Mouse (Mus musculus) c-Kit-negative CD71-positive TER-119-positive erythroid progenitor cells, embryonic 14.5 days (primary cell): Measurements from ENCODE around the gene Hspa14.

Source experiments
- DNase-seq: peaks from one replicate; pipeline ENCODE4 v3.0.0-alpha.2; 2013; ENCODE audit warnings: low read depth, low spot score

The Hspa14 gene

DNA sequence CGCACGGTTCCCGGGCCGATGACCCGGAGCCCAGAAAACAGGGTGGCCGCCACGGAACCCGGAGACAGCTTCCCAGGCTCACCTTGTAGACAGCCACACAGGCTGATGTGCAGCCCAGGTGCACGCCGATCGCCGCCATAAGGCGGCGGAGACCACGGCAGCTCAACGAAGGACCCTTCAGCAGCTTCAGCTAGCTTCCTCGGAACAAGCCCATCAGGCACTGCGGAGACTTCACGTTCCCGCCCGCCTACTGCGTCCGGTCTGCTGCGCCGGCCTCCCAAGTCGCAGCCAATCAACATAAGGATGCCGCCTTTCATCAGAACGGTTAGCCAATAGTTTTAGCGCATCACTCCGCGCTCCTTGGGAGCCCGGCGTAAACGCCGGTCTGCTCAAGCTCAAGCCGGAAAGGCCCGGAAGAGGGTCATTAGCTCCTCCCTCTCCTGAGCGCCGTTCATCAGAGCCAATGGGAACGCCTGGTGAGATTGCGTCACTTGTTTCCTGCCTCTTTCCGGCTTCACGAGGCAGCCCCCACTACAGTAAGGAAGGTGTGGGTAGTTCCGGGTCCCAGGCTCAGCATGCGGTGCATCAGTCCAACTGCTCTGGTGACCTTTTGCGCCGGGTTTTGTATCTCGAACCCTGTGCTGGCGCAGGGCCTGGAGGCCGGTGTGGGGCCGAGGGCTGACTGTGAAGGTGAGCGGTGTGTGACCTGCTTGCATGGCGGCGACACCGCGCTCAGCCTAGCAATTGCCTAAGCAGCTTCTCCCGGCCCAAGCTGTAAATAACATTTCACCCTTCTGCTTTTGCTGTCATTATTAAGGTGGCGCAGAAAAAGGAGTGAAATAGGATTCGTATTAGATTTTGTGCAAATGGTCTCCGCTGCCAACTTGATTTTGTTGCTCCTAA, at the start of gene Hspa14, which contains the start of the genes Gm45902 and Cdnf:
Gene Hspa14 (minus strand): TSS at position 263 of the 903 bp plus-strand sequence.
Gene Gm45902 (minus strand): TSS at position 239 of the 903 bp plus-strand sequence.
Gene Cdnf (plus strand): TSS at position 479 of the 903 bp plus-strand sequence.
- DNase-seq, result peak; percentile 98

DNA sequence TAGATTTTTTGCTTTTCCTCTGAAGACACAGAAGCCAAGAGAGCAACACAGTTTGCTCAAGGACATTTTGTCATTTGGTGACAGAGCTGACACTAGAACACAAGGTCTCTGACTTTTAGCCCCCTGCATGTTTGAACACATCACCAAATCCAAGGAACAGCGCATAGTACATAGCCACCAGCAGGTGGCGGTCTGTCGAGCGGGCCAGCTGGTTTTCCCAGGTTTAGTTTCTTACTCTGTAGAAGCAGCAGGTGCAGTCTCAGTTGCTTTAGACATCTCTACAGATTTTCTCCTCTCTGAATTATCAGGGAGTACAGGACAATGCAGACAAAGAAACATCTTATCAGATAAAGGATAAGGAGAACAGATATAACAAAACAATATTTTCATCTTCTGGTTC, 34.0 kb upstream of the Hspa14 start:
- DNase-seq, result peak; percentile 5

DNA sequence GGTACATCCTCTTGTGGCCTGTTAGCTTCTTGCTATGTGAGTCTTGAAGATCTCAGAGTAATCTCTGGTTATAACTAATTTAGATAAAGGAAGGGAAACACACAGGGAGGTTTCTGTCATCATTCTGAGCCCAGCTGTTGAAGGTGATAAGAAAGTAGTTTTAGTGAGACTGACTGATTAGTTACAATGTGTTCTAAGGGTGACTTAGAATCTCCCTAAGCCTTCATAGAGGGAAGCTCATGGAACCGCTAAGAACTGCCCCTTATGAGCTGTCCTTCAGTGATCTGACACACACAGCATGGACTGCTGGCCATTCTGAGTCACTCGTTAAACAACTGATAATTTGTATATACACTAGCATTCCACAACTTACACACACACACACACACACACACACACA, 33.4 kb upstream of the Hspa14 start:
- DNase-seq, result no peak

DNA sequence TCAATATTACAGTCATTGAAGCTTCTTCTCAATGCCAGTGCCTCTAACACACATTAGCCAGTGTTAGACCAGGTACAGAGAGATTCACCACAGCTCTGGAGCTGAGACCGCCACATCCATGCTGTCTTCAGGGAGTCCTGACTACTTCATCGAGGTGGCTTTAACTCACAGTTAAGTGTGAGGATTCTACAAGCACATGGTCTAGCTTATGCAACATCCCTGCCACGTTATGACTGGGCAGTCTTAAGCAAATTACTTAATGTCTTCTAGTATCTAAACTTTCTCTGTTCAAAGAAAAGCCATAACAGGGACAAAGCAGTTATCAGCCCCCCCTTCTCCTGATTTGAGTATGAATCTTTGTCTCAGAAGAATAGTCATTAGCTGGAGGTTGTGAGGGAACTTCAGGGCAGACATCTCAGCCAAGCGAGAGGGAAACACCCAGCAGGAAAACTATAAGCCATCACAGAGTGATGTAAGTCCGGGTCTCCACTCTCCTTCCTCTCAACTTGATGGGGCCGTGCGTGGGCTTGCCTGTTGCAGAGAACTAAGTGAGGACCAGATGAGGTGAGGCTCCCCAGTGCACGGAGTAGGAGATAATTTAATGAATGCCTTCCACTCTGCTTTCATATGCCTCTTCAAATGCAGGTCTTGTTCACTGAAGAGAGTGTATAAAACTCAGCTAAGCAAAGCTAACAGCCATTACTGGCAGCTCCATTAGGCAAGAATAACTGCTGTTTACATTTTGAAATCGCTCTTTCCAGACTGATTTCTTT, 28.9 kb upstream of the Hspa14 start:
- DNase-seq, result no peak

DNA sequence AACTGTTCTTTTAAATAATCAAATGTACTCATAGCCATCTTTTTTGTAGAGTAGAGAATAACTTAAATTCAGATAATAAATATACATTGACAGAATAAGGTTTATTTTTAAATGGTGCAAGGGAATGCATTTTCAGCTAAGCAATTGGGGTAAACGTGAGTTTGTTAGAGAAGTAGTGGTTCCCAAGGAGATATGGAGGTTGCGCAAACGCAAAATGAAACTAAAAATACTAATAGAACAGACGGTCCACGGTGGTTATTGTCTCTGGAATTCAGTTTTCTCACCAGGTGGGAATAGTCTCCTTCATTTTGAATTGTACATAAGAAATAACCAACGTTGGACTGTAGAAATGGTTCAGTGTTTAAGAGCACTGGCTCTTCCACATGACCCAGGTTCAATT, 13.7 kb upstream of the Hspa14 start:
- no peak for DNase-seq

DNA sequence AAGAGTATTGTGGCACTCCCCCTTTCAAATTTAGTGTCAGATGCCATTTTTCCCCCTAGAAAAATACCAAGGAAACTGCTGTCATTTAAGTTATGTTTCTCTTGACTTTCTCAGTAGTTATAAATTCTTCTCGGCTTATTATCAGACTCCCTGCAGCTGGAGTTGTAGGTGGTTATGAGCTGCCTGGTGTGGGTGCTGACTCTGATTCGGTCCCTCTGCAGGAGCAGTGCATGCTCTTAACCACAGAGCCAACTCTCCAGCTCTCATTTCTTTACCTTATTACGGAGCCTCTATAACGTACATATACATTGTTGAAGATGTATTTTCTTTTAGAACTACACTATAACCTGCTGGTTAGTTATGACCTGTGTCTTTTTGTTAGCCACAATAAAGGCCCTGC, 9.9 kb upstream of the Hspa14 start:
- no peak for DNase-seq

DNA sequence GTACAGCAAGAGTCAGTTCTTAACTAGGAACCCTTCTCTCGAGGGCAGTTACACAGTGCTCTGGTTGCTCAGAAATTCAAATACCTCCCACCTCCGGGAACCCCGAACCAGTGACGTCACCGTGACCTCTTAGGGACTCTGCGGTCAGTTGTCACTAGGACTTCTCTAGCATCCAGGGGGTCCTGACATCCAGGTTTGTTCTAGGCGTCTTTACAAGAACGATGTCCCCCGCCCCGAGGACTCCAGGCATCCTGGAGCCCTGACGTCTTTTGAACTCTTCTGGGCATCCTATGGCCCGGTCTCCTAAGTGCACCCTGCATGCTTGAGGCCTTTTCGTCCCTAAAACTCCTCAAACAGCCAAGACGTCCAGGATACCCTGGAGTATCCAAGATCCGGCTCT, 538 bp downstream of the Hspa14 start:
- peak; percentile 56 for DNase-seq

DNA sequence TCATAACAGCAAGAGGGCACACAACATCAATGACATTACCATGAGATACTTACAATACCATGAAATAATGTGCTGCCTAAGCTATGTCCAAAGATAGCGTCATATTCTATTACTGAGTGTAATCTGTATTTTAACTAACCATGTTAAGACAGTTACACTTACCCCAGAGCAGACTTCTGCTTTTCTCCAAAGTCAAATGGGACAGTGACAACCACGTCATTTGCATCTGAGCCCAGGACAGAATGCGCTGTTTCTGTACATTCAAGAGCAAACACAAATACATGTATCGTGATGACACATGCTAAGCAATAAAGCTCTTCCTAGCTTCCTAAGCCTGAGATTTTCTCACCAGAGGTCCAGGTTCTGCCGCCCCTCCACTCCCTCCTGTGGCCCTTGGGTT, 11.7 kb downstream of the Hspa14 start:
- DNase-seq, result no peak

DNA sequence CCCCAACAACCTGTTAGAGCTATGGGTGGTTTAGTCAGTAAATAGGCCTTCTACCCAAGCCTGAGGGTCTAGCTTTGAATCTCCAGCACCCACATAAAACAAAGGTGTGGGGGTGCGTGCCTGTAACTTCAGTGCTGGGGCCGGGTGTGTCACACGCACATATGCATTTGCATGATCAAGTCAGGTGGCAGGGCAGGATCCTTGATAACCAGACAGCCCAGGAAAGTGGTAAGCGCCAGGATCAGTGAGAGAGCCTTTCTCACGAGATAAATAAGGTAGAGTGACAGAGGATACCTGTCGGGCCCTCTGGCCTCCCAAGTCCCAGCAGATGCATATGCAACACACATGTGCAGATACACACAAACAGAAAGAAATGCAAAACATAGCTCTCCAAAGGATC, 13.1 kb downstream of the Hspa14 start:
- no peak for DNase-seq

DNA sequence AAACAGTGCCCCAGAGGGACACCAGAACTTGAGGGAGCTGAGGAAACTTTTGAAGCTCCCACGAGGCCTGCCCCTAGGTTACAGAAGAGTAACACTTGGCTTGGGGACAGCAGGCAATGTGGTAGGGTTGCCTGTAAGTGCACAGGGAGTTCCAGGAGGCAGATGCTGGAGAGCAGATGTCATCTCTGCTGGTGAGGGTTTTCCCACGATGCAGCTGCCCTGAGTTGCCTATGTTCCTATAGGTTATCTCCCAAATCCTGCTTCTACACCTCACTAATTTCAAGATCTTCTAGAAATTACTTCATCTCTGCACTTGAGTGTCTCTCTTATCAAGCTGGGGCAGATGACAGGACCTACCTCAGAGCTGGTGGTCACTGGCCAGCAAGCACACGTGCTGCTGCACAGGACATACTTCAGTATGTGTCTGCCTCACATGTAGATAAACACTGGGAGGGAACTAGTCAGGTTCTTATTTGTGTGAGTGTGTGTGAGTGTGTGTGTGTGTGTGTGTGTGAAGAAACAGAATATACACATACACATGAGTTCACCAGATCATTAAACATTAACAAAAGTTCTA, 18.7 kb downstream of the Hspa14 start:
- DNase-seq, result no peak

DNA sequence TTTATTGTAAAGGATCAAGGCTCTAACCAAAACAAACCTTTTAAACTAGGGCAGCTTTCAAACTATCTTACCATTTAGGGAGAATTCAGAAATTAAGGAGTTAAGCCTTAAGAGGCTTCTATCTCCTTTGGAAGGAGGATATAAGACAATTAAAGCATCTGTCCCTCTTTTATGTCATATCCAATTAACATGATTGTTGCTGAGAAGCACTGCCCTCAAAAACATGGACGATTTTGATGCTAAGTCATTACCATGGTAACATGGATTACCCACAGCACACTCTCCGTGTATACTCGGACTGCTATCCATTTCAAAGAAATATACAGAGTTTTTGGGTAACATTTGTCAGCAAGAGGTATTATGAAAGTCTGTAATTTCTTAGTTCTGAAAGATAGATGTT, 22.8 kb downstream of the Hspa14 start:
- DNase-seq, result no peak

DNA sequence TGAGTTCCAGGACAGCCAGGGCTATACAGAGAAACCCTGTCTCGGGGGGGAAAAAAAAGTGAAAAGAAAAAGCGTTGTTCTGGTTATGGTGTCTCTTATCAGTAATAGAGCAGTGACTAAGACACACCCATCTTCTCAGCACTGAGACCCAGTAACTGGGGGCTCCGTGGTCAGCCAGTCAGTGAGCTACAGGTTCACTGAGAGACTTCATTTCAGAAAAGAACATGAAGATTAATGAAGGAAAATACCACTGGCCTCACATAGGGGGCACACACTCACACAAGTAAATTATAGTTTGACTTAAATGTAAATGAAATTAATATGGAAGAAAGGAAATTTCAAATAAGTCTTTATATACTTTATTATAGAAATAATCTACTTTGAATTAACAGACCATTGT, 32.4 kb downstream of the Hspa14 start:
- DNase-seq, result no peak

DNA sequence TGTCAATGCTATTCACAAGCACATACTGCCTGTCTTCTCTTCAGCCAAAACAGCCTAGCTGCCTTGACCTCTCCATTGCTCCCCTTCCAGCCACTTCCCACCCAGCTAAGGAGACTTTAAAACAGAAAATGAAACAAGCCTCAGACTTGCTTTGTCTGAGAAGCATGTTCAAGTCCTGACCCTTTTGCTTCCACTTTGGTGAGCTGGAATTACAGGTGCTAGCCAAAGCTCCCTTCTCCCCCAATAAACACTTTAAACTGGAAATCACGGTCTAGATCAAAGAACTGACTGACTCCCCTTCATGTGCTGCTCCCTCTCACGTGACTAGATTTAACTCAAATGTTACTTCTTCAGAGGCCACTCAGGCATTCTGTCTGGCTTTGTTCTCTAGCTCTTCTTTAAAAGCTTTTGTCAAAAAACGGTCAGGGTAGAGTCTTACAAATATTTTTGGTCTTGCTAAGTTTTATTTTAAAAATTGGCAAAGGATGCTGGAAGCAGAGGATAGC, 36.8 kb downstream of the Hspa14 start:
- no peak for DNase-seq

DNA sequence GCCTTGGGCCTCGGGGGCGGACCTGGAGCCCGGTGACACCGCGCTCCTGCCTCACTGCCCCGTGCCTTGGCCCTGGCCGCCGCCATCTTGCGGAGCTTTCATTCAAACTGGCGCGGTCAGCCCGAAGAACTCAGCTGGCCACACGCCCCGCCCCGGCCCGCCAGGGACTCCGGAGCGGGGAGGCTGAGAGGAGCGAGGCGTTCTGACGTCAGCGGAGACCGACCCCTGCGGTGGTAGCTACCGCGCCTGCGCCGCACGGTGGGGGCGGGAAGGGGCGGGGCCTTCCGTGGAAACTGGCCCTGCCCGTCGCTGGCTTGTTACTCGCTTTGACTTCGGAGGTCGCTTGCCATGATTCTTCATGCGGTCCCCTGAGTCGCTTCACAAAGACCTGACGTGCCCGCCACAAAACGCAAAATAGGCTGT, 37.7 kb downstream of the Hspa14 start, which contains the start of gene Suv39h2:
Gene Suv39h2 (minus strand): TSS at position 171 of the 423 bp plus-strand sequence.
- peak; percentile 92 for DNase-seq

DNA sequence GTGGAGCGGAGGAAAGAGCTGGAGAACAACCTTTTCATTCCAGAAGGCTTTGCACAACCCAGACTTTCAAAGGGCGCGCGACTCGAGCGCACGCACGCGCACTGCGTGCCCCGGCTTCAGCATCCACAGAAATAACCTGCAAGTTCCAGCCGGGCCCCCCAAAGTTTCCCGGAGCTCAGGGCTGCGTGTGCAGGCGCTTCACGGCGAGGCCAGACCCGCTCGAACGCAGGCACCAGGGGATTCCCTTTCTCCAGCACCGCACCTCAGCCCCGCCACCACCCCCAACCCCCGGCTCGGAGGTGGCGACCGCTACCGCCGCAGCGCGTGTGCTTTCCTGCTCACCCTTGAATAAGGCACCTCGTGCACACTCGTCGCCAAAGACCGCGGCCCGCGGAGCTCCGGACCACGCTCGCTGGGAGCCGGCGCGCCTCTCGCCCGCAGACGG, 38.2 kb downstream of the Hspa14 start:
- DNase-seq, result peak; percentile 56

DNA sequence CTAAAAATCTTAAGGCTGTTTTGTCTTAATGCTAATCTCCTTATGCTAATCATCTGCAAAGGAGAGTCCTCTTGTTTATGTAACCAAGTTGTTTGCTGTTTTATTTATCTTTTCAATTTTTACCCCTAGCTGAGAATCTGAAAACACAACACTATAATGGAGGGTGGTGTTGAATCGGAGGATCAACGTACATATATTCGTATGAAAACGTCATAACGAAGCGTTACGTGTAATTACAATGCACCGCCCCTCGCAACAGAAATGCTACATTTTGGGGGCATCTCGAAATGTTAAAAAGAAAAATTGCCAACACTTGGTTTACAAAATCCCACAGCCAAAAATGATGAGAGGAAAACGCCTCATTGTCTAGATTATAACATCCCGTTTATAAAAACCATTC, 38.7 kb downstream of the Hspa14 start:
- DNase-seq, result no peak

DNA sequence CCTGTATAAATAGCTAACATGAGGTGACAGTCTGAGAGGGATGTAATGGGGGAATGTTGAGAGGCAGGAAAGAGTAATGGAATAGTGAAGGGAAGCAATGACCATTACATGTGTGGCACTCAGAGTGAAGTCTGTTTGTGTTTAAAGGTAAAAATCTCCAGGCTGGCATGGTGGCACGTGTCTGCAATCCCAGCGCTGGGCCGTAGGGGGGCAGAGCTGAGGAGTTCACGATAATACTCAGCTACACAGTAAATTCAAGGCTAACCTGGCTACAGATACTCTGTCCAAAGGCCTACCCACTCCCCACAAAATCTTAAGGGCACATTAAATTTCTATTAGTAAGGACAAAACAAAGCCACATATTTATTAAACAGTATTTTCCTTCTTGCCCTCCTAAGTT, 56.0 kb downstream of the Hspa14 start:
- DNase-seq, result no peak

DNA sequence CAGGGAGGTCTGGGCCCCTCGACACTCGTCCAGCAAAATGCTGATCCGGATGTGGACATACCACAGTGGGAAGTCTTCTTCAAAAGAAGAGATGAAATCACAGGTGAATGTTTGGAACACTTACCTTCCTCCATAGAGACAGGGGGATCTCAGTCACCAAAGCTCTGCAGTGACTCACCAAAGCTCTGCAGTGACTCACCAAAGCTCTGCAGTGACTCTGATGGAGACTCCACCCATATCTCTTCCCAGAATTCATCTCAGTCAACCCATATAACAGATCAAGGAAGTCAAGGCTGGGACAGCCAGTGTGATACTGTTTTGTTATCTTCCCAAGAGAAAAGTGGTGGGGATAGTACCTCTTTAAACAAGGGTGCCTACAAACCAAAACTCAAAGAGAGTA, 59.5 kb downstream of the Hspa14 start:
- no peak for DNase-seq

DNA sequence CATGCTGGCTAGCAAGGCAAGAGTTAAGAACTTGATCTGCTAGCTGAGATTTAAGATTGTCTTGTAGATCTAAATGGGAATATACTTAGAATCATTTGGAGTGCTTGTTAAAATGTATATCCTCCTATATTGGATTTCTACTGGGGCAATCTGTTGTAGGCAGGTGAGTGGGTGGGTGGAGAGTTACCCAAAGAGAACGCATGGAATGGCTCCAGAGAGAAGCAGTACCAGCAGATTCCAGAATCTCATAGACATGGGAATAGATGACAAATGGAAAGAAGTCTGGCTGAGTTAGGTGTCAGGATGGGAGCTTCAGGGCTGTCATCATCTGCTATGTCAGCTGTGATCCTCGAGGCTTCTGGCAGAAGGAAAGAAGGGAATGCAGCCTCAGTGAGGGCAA, 63.2 kb downstream of the Hspa14 start:
- no peak for DNase-seq

DNA sequence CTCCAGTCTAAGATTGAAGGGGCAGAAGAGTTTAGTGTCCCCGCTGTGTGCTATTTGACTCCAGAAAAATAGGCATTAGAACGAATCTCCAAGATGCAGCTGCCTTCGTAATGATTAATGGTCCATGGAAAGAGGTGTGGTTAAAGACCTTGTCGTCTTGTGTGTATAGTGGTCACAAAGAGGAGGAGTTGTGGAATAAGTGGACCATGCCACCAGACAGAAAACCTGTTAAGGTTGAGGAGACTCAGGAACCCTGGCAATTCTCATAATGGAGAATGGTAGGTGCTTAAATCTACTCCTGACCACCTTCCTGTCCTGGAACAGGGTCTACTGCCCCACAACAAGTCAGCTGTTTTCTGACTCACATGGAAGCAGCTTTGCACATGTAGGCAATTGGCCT, 66.6 kb downstream of the Hspa14 start:
- DNase-seq, result no peak

DNA sequence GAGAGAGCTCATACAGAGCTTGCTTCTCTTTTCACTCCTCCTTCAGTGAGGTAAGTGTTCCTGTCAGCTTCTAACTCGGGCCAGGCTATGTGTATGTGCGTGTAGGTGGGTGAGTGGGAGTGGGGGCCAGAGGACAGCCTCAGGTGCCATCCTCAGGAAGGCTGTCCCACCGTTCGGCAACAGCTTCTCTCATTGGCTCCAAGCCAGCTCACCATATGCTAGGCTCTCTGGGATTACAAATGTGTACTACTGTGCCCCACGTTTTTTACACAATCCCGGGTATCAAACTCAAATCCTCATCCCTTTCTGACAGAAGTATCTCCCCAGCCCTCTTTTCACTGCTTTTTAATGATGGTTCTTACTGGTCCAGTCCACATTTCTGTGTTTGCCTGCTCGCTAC, 68.4 kb downstream of the Hspa14 start:
- DNase-seq, result no peak
